Mouse (Mus musculus): ENCODE data around the gene Olfr1133. TPM values are rescaled to one million over a fixed set of nuclear protein-coding genes. Genes with fewer than 3 reads are reported as not detected.

The Olfr1133 gene
- not detected in 2 replicates for polyA plus RNA-seq (2012; ENCODE audit: low replicate concordance)

GRCm38 (mm10) chr2:87647274-87647673 is at the start of gene Olfr1133:
Gene Olfr1133 (minus strand): TSS chr2:87647374.

GRCm38 (mm10) chr2:87693847-87694246 is 46.7 kb upstream of the Olfr1133 start, which contains the start of gene Olfr1136:
Gene Olfr1136 (minus strand): TSS chr2:87693947.

GRCm38 (mm10) chr2:87673564-87673963 is 26.4 kb upstream of the Olfr1133 start, which contains the start of gene Olfr1135:
Gene Olfr1135 (minus strand): TSS chr2:87673664.

GRCm38 (mm10) chr2:87658360-87658759 is 11.2 kb upstream of the Olfr1133 start, which contains the start of gene Olfr1134:
Gene Olfr1134 (minus strand): TSS chr2:87658460.

DNA sequence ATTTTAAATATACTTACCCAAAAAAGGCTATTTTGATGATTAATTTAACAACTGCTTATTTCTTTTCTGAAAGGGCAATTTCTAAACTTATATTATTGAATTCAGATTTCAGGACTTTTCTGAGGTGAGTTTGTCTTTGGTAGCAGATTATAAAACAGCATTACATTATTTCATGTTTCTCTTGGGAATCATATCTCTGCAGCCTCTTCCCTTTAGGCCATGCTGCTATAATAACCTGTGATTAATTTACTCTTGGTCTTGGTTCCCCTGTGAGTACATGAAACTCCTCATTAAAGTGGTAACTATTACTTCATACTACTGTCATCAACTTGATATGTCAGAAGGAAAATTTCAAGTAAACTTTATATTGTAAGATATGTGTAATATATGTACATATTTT is 9.7 kb downstream of the Olfr1133 start, which contains the start of gene Olfr1132:
TSS of gene Olfr1132 (minus strand) at position 101 of the 400 bp plus-strand sequence.

DNA sequence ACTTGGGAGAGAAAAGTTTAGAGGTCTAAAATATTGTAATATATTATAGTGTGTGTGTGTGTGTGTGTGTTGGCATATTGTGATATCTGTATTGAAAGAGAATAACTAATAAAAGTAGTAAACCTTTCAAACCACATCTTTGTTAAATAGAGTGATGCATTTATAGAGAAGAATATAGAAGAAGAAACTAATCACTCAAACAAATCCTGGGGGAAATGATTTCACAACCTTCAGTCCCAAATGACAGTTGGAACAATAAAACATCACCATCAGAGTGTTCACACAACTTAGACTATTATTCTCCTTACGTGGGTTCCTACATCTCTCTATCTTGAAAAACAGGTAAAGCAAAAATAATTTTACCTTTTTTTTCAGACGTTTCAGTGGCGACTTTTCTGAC is 20.4 kb downstream of the Olfr1133 start, which contains the start of gene Olfr1131:
TSS of gene Olfr1131 (plus strand) at position 301 of the 400 bp plus-strand sequence.

GRCm38 (mm10) chr2:87605912-87606311 is 41.3 kb downstream of the Olfr1133 start, which contains the start of gene Olfr1130:
Gene Olfr1130 (plus strand): TSS chr2:87606212.

Other genes starting within 250 kb of the Olfr1133 start
- not detected in 2 replicates for gene Olfr1123, start 230.7 kb downstream of the Olfr1133 start, polyA plus RNA-seq (2012; ENCODE audit: low replicate concordance)
- gene Olfr1124, start 217.1 kb downstream of the Olfr1133 start, polyA plus RNA-seq (2012; ENCODE audit: low replicate concordance), result not detected in 2 replicates
- gene Olfr1126, start 193.4 kb downstream of the Olfr1133 start, polyA plus RNA-seq (2012; ENCODE audit: low replicate concordance), result not detected in 2 replicates
- not detected in 2 replicates for gene Pramel7, start 150.3 kb downstream of the Olfr1133 start, polyA plus RNA-seq (2012; ENCODE audit: low replicate concordance)
- gene Pramel6, start 140.8 kb downstream of the Olfr1133 start, polyA plus RNA-seq (2012; ENCODE audit: low replicate concordance), result not detected in 2 replicates
- not detected in 2 replicates for gene Olfr153, start 115.6 kb downstream of the Olfr1133 start, polyA plus RNA-seq (2012; ENCODE audit: low replicate concordance)
- gene Olfr1128, start 101.8 kb downstream of the Olfr1133 start, polyA plus RNA-seq (2012; ENCODE audit: low replicate concordance), result not detected in 2 replicates
- gene Olfr1129, start 73.5 kb downstream of the Olfr1133 start, polyA plus RNA-seq (2012; ENCODE audit: low replicate concordance), result not detected in 2 replicates
- not detected in 2 replicates for gene Olfr1130, start 41.2 kb downstream of the Olfr1133 start, polyA plus RNA-seq (2012; ENCODE audit: low replicate concordance)
- gene Olfr1131, start 20.3 kb downstream of the Olfr1133 start, polyA plus RNA-seq (2012; ENCODE audit: low replicate concordance), result not detected in 2 replicates
- gene Olfr1132, start 9.8 kb downstream of the Olfr1133 start, polyA plus RNA-seq (2012; ENCODE audit: low replicate concordance), result not detected in 2 replicates
- gene Olfr1134, start 11.1 kb upstream of the Olfr1133 start, polyA plus RNA-seq (2012; ENCODE audit: low replicate concordance), result not detected in 2 replicates
- gene Olfr1135, start 26.3 kb upstream of the Olfr1133 start, polyA plus RNA-seq (2012; ENCODE audit: low replicate concordance), result not detected in 2 replicates
- gene Olfr1136, start 46.6 kb upstream of the Olfr1133 start, polyA plus RNA-seq (2012; ENCODE audit: low replicate concordance), result not detected in 2 replicates
- not detected in 2 replicates for gene Olfr1137, start 65.8 kb upstream of the Olfr1133 start, polyA plus RNA-seq (2012; ENCODE audit: low replicate concordance)
- gene Olfr1138, start 92.6 kb upstream of the Olfr1133 start, polyA plus RNA-seq (2012; ENCODE audit: low replicate concordance), result not detected in 2 replicates
- gene Olfr1140, start 96.4 kb upstream of the Olfr1133 start, polyA plus RNA-seq (2012; ENCODE audit: low replicate concordance), result not detected in 2 replicates
- not detected in 2 replicates for gene Olfr1141, start 106.6 kb upstream of the Olfr1133 start, polyA plus RNA-seq (2012; ENCODE audit: low replicate concordance)
- not detected in 2 replicates for gene Olfr152, start 132.1 kb upstream of the Olfr1133 start, polyA plus RNA-seq (2012; ENCODE audit: low replicate concordance)
- not detected in 2 replicates for gene Olfr1143, start 153.2 kb upstream of the Olfr1133 start, polyA plus RNA-seq (2012; ENCODE audit: low replicate concordance)
- gene Olfr1145, start 162.4 kb upstream of the Olfr1133 start, polyA plus RNA-seq (2012; ENCODE audit: low replicate concordance), result not detected in 2 replicates
- gene Olfr1148, start 183.2 kb upstream of the Olfr1133 start, polyA plus RNA-seq (2012; ENCODE audit: low replicate concordance), result not detected in 2 replicates
- not detected in 2 replicates for gene Olfr1150-ps1, start 196.6 kb upstream of the Olfr1133 start, polyA plus RNA-seq (2012; ENCODE audit: low replicate concordance)
- gene Olfr1151, start 208.5 kb upstream of the Olfr1133 start, polyA plus RNA-seq (2012; ENCODE audit: low replicate concordance), result not detected in 2 replicates
- not detected in 2 replicates for gene Olfr1152, start 219.1 kb upstream of the Olfr1133 start, polyA plus RNA-seq (2012; ENCODE audit: low replicate concordance)
- gene Olfr1153, start 247.6 kb upstream of the Olfr1133 start, polyA plus RNA-seq (2012; ENCODE audit: low replicate concordance), result 0.12 TPM in 1 of 2 replicates, not detected in the other

Measured in hematopoietic multipotent progenitor cell, adult 10-12 weeks (in vitro differentiated cells).